Mouse (Mus musculus): Measurements from ENCODE around the gene Hmgcl.

Hmgcl gene

DNA sequence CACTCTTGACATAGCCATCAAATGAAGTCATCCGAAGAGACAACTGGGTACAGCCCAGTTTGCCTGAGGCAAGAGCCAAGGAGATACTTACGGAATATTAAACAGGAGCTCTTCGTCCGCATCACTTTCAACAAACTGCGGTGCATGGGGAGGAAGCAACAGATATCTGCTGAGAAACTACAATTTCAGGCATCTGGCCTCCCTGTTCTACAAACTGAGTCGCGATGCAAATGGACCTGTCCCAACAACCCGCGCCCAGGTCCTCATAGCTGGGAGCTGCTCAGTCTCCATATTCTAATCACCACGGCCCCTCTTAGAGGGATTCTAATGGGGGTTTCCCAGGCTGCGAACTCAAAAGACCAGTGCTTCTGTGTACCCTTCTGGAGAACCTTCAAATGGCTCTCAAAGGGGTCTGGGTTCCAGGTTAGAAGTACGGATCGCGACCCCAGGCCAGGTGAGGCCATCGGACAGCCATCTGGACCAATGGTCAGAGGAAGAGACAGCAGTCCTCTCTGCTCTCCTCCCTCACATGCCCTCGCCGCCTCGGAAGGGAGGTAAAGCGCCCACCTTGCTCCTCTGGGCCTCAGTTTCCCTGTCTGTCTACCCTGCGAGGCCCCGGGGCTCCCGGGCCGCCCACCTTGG is 40.2 kb downstream of the Hmgcl start:
- peak; percentile 34 for DNase-seq (ENCODE audit: low spot score)

DNA sequence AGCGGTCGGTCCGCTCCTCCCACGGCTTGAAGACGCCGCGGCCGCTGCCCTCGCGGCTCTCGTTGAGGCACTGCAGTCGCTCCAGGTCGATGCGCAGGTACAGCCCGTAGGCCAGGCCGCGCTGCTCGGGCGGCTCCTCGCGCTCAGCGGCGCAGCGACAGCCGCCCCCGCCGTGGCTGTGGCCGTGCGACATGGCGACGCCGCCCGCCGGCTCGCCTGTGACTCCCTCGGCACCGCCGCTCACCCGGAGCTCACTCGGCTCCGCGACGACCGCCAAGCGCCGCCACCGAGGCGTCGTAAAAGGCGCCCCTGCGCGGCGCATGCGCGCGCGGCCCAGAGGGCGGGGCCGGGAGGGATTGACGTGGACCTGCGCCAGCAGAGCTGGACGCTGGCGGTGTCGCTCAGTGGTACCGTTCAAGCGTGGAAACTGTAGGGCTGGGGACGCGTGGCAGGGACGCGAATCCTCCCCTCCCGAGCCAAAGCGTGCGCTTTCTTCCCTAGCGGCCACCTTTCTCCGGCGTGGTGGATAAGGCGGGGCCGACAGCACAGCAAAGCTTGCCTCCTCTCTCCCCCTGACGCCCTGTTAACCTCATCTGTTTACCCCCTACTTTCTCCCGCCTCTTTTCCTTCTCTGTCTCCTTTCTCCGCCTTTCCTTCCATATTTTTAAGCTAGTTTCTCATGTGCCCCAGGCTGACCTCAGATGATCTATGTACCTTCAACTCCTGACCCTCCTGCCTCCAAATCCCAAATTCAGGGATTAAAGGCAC is 40.9 kb downstream of the Hmgcl start, which contains the start of gene Pithd1:
Pithd1 (minus strand) TSS at position 322 of the 768 bp plus-strand sequence.
- peak; percentile 93 for DNase-seq (ENCODE audit: low spot score)

DNA sequence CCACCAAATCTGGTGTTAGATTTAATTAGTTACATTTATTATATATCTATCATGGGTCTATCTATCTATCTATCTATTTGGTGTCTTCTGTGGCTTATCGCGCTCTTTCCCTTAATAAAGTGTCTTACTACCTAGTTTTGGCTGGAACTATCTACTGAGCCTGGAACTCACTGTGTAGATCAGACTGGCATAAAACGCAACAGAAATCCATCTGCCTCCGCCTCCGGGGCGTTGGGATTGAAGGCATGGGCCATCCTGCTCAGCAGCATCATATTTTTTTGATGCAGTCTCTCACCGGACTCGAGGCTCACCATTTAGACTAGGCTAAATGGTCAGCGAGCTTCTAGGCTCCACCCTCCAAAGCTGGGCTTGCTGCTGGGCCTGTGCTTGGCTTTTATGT is 41.5 kb downstream of the Hmgcl start:
- peak; percentile 17 for DNase-seq (ENCODE audit: low spot score)

DNA sequence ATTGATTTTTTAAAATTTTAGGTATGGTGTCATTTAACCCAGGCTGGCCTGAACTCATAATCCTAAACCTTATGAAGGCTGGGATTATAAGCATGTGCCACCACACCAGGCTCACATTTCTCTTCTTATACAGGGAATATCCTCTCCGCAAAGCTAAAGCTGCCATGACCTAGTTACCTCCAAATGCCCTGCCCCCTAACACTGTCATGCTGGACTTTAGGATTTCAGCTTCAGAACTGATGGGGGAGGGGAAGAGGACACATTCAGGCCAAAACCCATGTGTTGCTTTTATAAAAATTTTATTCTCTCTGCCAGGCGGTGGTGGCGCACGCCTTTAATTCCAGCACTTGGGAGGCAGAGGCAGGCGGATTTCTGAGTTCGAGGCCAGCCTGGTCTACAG is 47.7 kb downstream of the Hmgcl start:
- DNase-seq (ENCODE audit: low spot score): no peak

DNA sequence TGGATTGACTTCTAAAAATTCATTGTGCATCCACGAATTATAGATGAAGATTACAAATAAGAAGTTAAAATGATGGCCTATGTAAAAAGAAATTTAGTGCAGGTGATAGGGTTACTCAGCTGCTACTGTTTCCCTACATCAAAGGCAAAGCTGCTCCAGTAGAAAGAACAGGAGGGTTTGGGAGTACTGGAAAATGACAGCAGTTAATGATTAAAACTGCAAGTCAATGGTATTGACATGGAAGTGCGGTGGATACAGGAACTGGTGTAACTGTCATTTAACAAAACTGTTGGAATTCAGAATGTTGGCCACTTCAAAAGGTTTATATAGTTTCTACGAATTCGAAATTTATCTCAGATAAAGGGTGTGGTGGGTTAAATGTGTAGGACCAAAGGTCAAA is 48.9 kb downstream of the Hmgcl start:
- no peak for DNase-seq (ENCODE audit: low spot score)

DNA sequence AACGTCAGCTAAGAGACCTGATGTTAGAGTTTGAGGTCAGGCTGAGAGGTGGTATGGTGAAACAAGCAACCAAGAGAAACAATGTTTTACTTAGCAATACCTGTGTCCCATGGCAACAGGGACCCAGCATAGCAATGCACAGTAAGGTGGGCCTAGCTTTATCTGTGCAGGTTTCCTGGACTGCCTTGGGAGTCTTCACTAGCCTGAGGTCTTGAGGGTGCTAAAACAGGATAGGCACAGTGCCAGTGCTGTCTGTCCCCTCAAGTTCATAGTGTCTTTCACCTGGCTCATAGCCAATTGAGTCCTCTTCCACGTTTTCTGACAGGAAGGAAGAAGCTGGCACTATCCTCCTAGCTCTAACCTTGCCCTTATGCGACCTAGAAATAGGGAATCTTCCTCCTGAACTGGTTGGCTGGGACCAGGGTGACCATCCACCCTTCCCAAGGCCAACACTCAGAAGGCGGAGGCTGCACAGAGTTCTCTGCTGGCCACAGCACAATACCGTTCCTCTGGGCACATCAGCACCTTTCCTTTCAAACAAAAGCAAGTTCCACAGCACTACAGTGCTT is 57.9 kb downstream of the Hmgcl start:
- DNase-seq (ENCODE audit: low spot score): no peak

DNA sequence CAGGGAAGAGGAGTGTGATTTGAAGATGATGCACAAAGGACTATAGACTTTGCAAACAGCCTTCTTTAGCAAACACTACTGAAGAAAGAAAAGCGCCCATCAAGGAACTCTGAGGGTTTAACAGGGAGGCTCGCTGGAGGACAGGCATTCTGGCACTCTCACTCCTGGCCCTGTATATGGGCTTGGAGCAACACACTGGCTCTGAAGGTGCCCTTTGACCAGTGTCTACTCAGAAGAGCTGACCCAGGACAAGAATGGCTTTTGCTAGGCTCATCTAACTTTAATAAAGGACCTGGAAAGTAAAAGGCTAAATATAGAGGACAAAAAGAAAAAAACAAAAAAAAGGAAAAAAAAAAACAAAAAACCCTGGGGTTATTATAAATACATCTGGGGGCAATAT is 58.7 kb downstream of the Hmgcl start:
- DNase-seq (ENCODE audit: low spot score): no peak

DNA sequence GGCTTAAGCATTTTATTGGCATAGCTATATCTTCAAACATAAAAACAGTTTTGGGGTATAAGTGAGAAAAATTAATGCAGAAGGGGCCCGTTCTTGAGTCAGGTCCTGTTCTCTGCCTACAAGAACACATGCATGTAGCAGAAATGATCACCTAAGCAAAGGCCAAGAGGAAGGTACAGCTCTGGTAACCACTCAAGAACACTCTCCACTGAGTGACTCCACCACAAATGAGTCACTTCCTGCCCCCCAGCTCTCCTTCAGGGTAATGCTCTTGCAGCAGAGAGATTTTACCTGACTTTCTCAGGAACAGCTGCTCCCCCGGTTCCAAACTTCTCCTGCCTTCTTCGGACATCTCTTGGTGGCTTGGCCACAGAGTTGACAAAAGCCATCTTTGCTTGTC is 60.6 kb downstream of the Hmgcl start:
- no peak for DNase-seq (ENCODE audit: low spot score)

DNA sequence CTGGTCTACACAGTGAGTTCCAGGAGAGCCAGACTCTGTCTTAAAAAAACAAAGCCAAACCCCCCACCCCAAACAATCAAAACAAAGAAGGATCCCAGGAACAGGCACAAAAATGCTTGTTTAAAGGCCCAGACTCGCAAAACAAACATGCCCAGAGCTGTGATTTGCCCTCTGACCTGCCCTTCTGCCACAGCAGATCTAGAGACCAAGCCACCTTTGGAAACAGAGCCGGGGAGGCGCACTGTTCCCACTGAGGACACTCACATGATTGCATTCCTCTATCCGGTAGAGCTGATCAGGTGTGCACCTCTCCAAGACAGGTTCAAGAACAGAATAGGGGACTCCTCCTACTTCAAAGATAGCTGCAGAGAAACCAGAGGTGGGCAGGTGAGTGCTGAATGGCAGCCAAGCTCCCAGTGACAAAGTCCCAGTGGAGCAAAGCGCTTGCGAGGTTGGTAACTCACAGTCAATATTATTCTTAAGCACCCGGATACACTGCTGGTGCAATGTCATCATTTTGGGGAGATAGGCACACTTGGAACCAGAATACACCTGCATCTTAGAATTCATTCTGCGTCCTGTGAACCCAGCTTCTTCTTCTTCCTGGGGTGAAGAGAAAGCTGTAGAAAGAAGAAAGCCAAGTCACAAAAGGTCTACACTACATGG is 62.7 kb downstream of the Hmgcl start:
- no peak for DNase-seq (ENCODE audit: low spot score)

DNA sequence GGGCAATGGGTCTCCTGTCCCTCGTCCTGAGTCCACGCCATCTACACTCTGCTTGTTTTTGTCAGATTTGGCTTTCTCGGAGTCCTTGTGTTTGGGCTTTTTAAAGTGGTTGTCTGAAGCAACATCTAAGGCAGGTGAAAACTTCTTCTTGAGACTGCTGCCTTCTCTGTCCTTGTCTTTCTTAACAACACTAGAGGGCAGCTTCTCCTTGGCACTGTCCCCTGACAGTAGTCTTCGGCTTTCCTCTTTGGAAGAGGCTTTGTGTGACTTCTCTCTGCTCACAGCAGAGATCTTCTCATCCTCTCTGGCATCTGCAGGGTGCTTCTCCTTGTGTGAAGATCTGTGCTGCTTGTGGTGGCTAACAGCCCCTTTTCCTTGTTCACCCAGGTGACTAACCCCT is 64.3 kb downstream of the Hmgcl start:
- no peak for DNase-seq (ENCODE audit: low spot score)
